Mouse (Mus musculus) CD4-positive, CD25-positive, alpha-beta regulatory T cell (primary cell): ENCODE measurements around the gene Acta1. TPM values are rescaled to one million over a fixed set of nuclear protein-coding genes. Genes with fewer than 3 reads are reported as not detected.

Experiments used
- polyA plus RNA-seq: library from polyadenylated mRNA; unstranded; fragments of 100-300 nt; shearing (Covaris generic); gene quantifications from one replicate; pipeline ENCODE4 v1.2.1, GENCODE M21; 2017

Acta1 gene
- polyA plus RNA-seq = 0.25 TPM

GRCm38 (mm10) chr8:123894502-123895097, at the start of gene Acta1:
Gene Acta1 (minus strand): TSS chr8:123894751.

DNA sequence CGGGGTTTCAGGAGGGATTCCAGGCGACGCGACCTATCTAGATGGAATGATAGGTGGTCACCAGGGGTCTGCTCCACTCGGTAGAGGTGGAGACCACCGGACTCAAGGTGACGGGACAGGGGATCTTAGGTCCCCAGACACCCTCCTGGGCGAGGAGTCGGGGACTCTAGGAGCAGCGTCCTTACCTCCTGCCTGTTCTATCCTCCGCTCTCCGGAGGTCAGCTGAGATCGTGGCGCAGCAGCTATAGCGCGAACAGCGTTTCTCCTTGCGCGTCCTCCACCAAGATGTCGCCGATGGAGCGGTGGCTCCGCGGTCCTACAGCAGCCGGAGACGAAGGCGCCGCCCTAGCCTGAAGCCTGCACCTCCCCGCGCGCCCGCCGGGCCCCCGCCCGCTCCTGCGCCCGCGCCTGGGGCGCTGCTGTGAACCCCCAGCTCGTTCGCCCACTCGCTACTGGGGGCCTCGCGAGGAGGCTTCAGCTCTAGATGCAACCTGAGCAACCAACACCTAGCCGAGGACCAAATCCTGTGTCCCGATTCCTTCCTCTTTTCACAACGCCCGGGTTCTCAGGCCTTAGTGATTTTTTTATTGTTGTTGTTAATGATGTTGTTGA, 34.8 kb downstream of the Acta1 start, which contains the start of gene Ccsap:
Ccsap (minus strand) TSS at position 562 of the 612 bp plus-strand sequence.

Other genes starting within 250 kb of the Acta1 start
- gene Rhou, start 240.8 kb downstream of the Acta1 start, polyA plus RNA-seq = 0.05 TPM
- 16.6 TPM for gene Rab4a, start 88.8 kb downstream of the Acta1 start, polyA plus RNA-seq
- 14.0 TPM for gene Ccsap, start 34.5 kb downstream of the Acta1 start, polyA plus RNA-seq
- 24.3 TPM for gene Nup133, start 54.5 kb upstream of the Acta1 start, polyA plus RNA-seq
- 2.5 TPM for gene Abcb10, start 88.4 kb upstream of the Acta1 start, polyA plus RNA-seq
- gene Taf5l, start 126.6 kb upstream of the Acta1 start, polyA plus RNA-seq = 81.6 TPM
- gene Urb2, start 126.8 kb upstream of the Acta1 start, polyA plus RNA-seq = 9.9 TPM